Mouse (Mus musculus) CH12.LX (cell line): Measurements from ENCODE around the gene Rfx4. TPM values are rescaled to one million over a fixed set of nuclear protein-coding genes. Genes with fewer than 3 reads are reported as not detected.

ENCODE experiments used
- DNase-seq: peaks from one replicate; pipeline ENCODE4 v3.0.0-alpha.2; 2013; ENCODE audit errors: extremely low read depth
- H3K27ac ChIP-seq: 2 replicates; pipeline ENCODE4 v1.5.1; 2012; ENCODE audit warnings: low read depth, mild to moderate bottlenecking, control low read depth, moderate library complexity; ENCODE audit not compliant: insufficient read depth
- H3K27me3 ChIP-seq: replicated peaks from 2 replicates; pipeline ENCODE3; 2012; ENCODE audit warnings: inconsistent platforms
- H3K36me3 ChIP-seq, 2 experiments: replicated peaks in 1 of 2; 2 replicates each; pipeline versions ENCODE3 to v1.6.1; 2012; ENCODE audit warnings: inconsistent platforms in 1 of 2, low read length in 1 of 2, mild to moderate bottlenecking in 1 of 2, mixed read lengths in 1 of 2, moderate library complexity in 1 of 2; ENCODE audit not compliant: control insufficient read depth in 1 of 2, insufficient read depth in 1 of 2
- H3K4me1 ChIP-seq, 2 experiments: 2 replicates each; pipeline ENCODE4 v1.6.1; 2012; ENCODE audit warnings: inconsistent platforms in 1 of 2, moderate library complexity in 1 of 2; ENCODE audit not compliant: insufficient read depth in 2 of 2, control insufficient read depth in 1 of 2
- H3K4me2 ChIP-seq: 2 replicates; pipeline ENCODE4 v1.6.1; 2012; ENCODE audit warnings: low read depth, mild to moderate bottlenecking, control low read depth; ENCODE audit not compliant: poor library complexity, insufficient read depth, severe bottlenecking
- H3K4me3 ChIP-seq, 3 experiments: fragments of 150-350 bp in 1 of 3; sonication (generic) in 1 of 3; replicated peaks in 1 of 3; 2 replicates each; pipeline versions ENCODE3 to v1.5.1; 2011 to 2012; ENCODE audit warnings: low read depth in 2 of 3, low read length in 2 of 3, mild to moderate bottlenecking in 2 of 3, moderate library complexity in 2 of 3, control low read depth in 1 of 3, improper control_type of control experiment in 1 of 3, inconsistent platforms in 1 of 3, mixed read lengths in 1 of 3; ENCODE audit not compliant: poor library complexity in 1 of 3
- H3K79me2 ChIP-seq: replicated peaks from 2 replicates; pipeline ENCODE4 v1.6.1; 2012; ENCODE audit warnings: mild to moderate bottlenecking, moderate library complexity; ENCODE audit not compliant: control insufficient read depth, poor library complexity, insufficient read depth, severe bottlenecking; ENCODE audit errors: extremely low read depth
- H3K9ac ChIP-seq: 2 replicates; pipeline ENCODE4 v1.6.1; 2012; ENCODE audit warnings: low read depth, mild to moderate bottlenecking, control low read depth, moderate library complexity; ENCODE audit not compliant: insufficient read depth
- H3K9me3 ChIP-seq: replicated peaks from 2 replicates; pipeline ENCODE3; 2012; ENCODE audit warnings: low read length, inconsistent platforms, mixed read lengths
- BHLHE40 ChIP-seq: IDR thresholded peaks from 2 replicates; pipeline ENCODE4 v1.6.1; 2011; ENCODE audit warnings: mild to moderate bottlenecking, low read depth, low read length, improper control_type of control experiment
- CHD1 ChIP-seq: IDR thresholded peaks from 2 replicates; pipeline ENCODE4 v1.6.1; 2012; ENCODE audit warnings: low read depth, low read length, improper control_type of control experiment, inconsistent platforms
- E2F4 ChIP-seq: IDR thresholded peaks from 2 replicates; pipeline ENCODE4 v1.6.1; 2011; ENCODE audit warnings: low read depth, low read length, improper control_type of control experiment; ENCODE audit not compliant: insufficient replicate concordance
- ELF1 ChIP-seq: IDR thresholded peaks from 2 replicates; pipeline ENCODE4 v1.6.1; 2014; ENCODE audit warnings: low read depth, mild to moderate bottlenecking, inconsistent platforms, low read length, improper control_type of control experiment
- ETS1 ChIP-seq: conservative IDR thresholded peaks from 2 replicates; pipeline ENCODE4 v1.6.1; 2012; ENCODE audit warnings: low read depth, mild to moderate bottlenecking, inconsistent platforms, low read length, improper control_type of control experiment, moderate library complexity
- GABPA ChIP-seq: IDR thresholded peaks from 2 replicates; pipeline ENCODE4 v1.6.1; 2012; ENCODE audit warnings: low read depth, low read length, improper control_type of control experiment, inconsistent platforms; ENCODE audit not compliant: insufficient replicate concordance
- HCFC1 ChIP-seq: IDR thresholded peaks from 2 replicates; pipeline ENCODE4 v1.6.1; 2012; ENCODE audit warnings: low read depth, mild to moderate bottlenecking, inconsistent platforms, low read length, improper control_type of control experiment
- IRF4 ChIP-seq: IDR thresholded peaks from 2 replicates; pipeline ENCODE4 v1.6.1; 2014; ENCODE audit warnings: low read depth, mild to moderate bottlenecking, inconsistent platforms, low read length, improper control_type of control experiment
- JUND ChIP-seq: conservative IDR thresholded peaks from 2 replicates; pipeline ENCODE4 v1.6.1; 2011; ENCODE audit warnings: low read depth, low read length, improper control_type of control experiment
- MXI1 ChIP-seq: IDR thresholded peaks from 2 replicates; pipeline ENCODE4 v1.6.1; 2011; ENCODE audit warnings: mild to moderate bottlenecking, low read depth, low read length, improper control_type of control experiment
- MYC ChIP-seq: IDR thresholded peaks from 2 replicates; pipeline ENCODE4 v1.6.1; 2011; ENCODE audit warnings: low read depth, mild to moderate bottlenecking, improper control_type of control experiment, low read length
- NRF1 ChIP-seq: IDR thresholded peaks from 2 replicates; pipeline ENCODE4 v1.6.1; 2014; ENCODE audit warnings: low read depth, mild to moderate bottlenecking, inconsistent platforms, low read length, improper control_type of control experiment, moderate library complexity
- POLR2A ChIP-seq: IDR thresholded peaks from 2 replicates; pipeline ENCODE4 v1.6.1; 2011; ENCODE audit warnings: low read depth, mild to moderate bottlenecking, improper control_type of control experiment, low read length
- POLR2AphosphoS2 ChIP-seq: IDR thresholded peaks from 2 replicates; pipeline ENCODE4 v1.6.1; 2011; ENCODE audit warnings: low read depth, low read length, improper control_type of control experiment
- SIN3A ChIP-seq: IDR thresholded peaks from 2 replicates; pipeline ENCODE4 v1.6.1; 2012; ENCODE audit warnings: low read length, improper control_type of control experiment, inconsistent platforms
- USF1 ChIP-seq: IDR thresholded peaks from 2 replicates; pipeline ENCODE4 v1.6.1; 2014; ENCODE audit warnings: low read depth, mild to moderate bottlenecking, inconsistent platforms, low read length, improper control_type of control experiment
- ZKSCAN1 ChIP-seq: IDR thresholded peaks from 2 replicates; pipeline ENCODE4 v1.6.1; 2012; ENCODE audit warnings: low read depth, inconsistent platforms, low read length, improper control_type of control experiment, borderline replicate concordance
- dilution Hi-C: fragments of 300-500 bp; cut with MboI; formaldehyde crosslinking; loops from 2 replicates; pipeline ENCODE4 v1.14.3; 2020; ENCODE audit warnings: low sequenced_read_pairs; ENCODE audit not compliant: extremely low pct_unique_long_range_greater_than_20kb, extremely low pct_ligation_motif_present
- in situ Hi-C: fragments of 300-500 bp; cut with MboI; formaldehyde crosslinking; loops from 3 replicates; pipeline ENCODE4 v1.14.3; 2019; ENCODE audit warnings: low sequenced_read_pairs, low pct_ligation_motif_present, low pct_unique_long_range_greater_than_20kb, mixed read lengths
- polyA plus RNA-seq: library from polyadenylated mRNA; unstranded; fragments of >175 nt; gene quantifications from 2 replicates; pipeline ENCODE4 v1.2.1, GENCODE M21; 2012; ENCODE audit warnings: low read depth; ENCODE audit not compliant: insufficient read length
- total RNA-seq, 2 experiments: library from RNA; depleted of rRNA; stranded (reverse); fragments of 300-350 nt in 1 of 2; fragments of >200 nt in 1 of 2; gene quantifications; 2 replicates each; pipeline ENCODE4 v1.2.3; 2012 to 2014

Rfx4 gene
- total and polyA plus RNA-seq, 3 experiments, result 0.04 TPM; not detected in 2

- H3K4me3 ChIP-seq, result no peak overlapping the region
- H3K27ac ChIP-seq, result no peak overlapping the region
- no peaks in the 10 kb centered on the region for H3K79me2 ChIP-seq
These were observed 126.7 kb downstream of the Rfx4 start for GRCm38 (mm10) chr10:84882528-84882927.

GRCm38 (mm10) chr10:84885341-84885884 lies 129.6 kb downstream of the Rfx4 start:
- Histone ChIP-seq H3K27ac (no peak overlapping the region), H3K27me3 (no peaks in the 10 kb centered on the region), H3K36me3 (no peaks in the 10 kb centered on the region), H3K4me2 (no peak overlapping the region)
- no peak for DNase-seq
- in situ Hi-C loops, result no loop called here
- TF ChIP-seq NRF1 (no peak), POLR2A (no peak), USF1 (no peak), ELF1 (no peak), CHD1 (no peak), JUND (no peak), SIN3A (no peak), HCFC1 (no peak), BHLHE40 (no peak)
- TF ChIP-seq, all 38 proteins: peak for 0
- H3K9me3 ChIP-seq, result no peaks in the 10 kb centered on the region
- no peak overlapping the region for H3K4me3 ChIP-seq
- dilution Hi-C loops, result no loop called here
- H3K79me2 ChIP-seq, result no peaks in the 10 kb centered on the region
- H3K4me1 ChIP-seq, result peaks cover 0 to 9% of the 10 kb centered on the region in 2 experiments; a peak in 2 of 4 replicates
- no peak overlapping the region for H3K9ac ChIP-seq

More at GRCm38 (mm10) chr10:84882528-84882927, 126.7 kb downstream of the Rfx4 start:
- no peaks in the 10 kb centered on the region for H3K9me3 ChIP-seq
- in situ Hi-C loops (no loop called here), dilution Hi-C loops (no loop called here)
- no peaks in the 10 kb centered on the region for H3K27me3 ChIP-seq
- no peaks in the 10 kb centered on the region for H3K36me3 ChIP-seq
- H3K9ac ChIP-seq, result no peak overlapping the region
- 0 out of 4 replicates have a peak, but pooled peaks cover 0 to 4% of the 10 kb centered on the region in 2 experiments for H3K4me1 ChIP-seq
- DNase-seq, result no peak
- no peak for TF ChIP-seq ZKSCAN1
- TF ChIP-seq GABPA, result no peak
- TF ChIP-seq ETS1, result no peak
- no peak for TF ChIP-seq JUND
- TF ChIP-seq POLR2A, result no peak
- TF ChIP-seq USF1, result no peak
- TF ChIP-seq SIN3A, result no peak
- no peak for TF ChIP-seq E2F4
- no peak for TF ChIP-seq HCFC1
- no peak for TF ChIP-seq NRF1
- TF ChIP-seq POLR2AphosphoS2, result no peak
- TF ChIP-seq IRF4, result no peak
- no peak for TF ChIP-seq MYC
- no peak for TF ChIP-seq MXI1
- peak overlapping the region; percentile 25; the same call in 1 of the 2 replicates for H3K4me2 ChIP-seq
